In genomic region chr9:77955964-77956363, GRCm38 (mm10) we compare ENCODE assay signal across 13 mouse cellular contexts.
"Had no signal": no experiment of that assay in that cellular context is flagged by ENCODE, and none has a peak within 500 bp of the region (broad histone marks: within the 10 kb centered on the region; RNA-seq: fewer than 3 reads in every experiment).

No protein-coding gene starts in this region.

- H3K4me3 ChIP-seq: liver, embryonic 13.5 days; liver, embryonic 15.5 days; megakaryocyte, embryonic 14.5 days; midbrain, embryonic 13.5 days; midbrain, embryonic 15.5 days; neural tube, embryonic 12.5 days; stomach, embryonic 15.5 days had no signal

- ATAC-seq: liver, postnatal 0 days; midbrain, embryonic 13.5 days; midbrain, embryonic 15.5 days had no signal

- H3K4me1 ChIP-seq: midbrain, embryonic 15.5 days had no signal

- DNase-seq: liver, embryonic 13.5 days; liver, postnatal 0 days; lung, embryonic 14.5 days; right cerebral cortex, postnatal 14 days; thymus, adult 2 months; thymus, postnatal 25 days; thymus, postnatal 4 days had no signal
